Mouse (Mus musculus) testis, adult 10 weeks (tissue): ENCODE measurements around the gene Ccdc77. TPM values are rescaled to one million over a fixed set of nuclear protein-coding genes. Genes with fewer than 3 reads are reported as not detected.

ENCODE experiments used
- polyA plus RNA-seq: library from polyadenylated mRNA; stranded (reverse); fragments of 350-450 nt; fragmentation: Illumina TruSeq; extraction: RNeasy Lipid Tissue Mini Kit (QIAGEN cat#74804); gene quantifications from one replicate; pipeline ENCODE4 v1.2.3, GENCODE M21; 2014; ENCODE audit warnings: low read depth, low replicate concordance

Gene Ccdc77
- polyA plus RNA-seq = 32.7 TPM

GRCm38 (mm10) chr6:120363688-120364522 lies at the start of gene Ccdc77, which contains the start of gene Kdm5a:
Gene Ccdc77, minus strand, starts transcription at chr6:120364374.
Gene Kdm5a, plus strand, starts transcription at chr6:120364124.

GRCm38 (mm10) chr6:120294056-120294784 lies 70.0 kb downstream of the Ccdc77 start, which contains the start of the genes D330020A13Rik and B4galnt3:
Gene D330020A13Rik, plus strand, starts transcription at chr6:120294364.
Gene B4galnt3, minus strand, starts transcription at chr6:120294559.

Other genes with a start within 250 kb of the Ccdc77 start
- not detected for gene D330020A13Rik, start 70.0 kb downstream of the Ccdc77 start, polyA plus RNA-seq
- gene B4galnt3, start 69.8 kb downstream of the Ccdc77 start, polyA plus RNA-seq = 0.90 TPM
- 68.1 TPM for gene Kdm5a, start 250 bp downstream of the Ccdc77 start, polyA plus RNA-seq
- 0.97 TPM for gene Il17ra, start 98.9 kb upstream of the Ccdc77 start, polyA plus RNA-seq
- 0.06 TPM for gene Tmem121b, start 129.4 kb upstream of the Ccdc77 start, polyA plus RNA-seq
- 8.2 TPM for gene Hdhd5, start 166.9 kb upstream of the Ccdc77 start, polyA plus RNA-seq